ENCODE assay signal across 8 mouse cellular contexts in genomic region chr7:139949893-139950282, GRCm38 (mm10). TPM values are rescaled to one million over a fixed set of nuclear protein-coding genes. Genes with fewer than 3 reads are reported as not detected.
DNase-seq lines count a peak whose midpoint lies in the region; ATAC-seq lines count a peak whose summit lies in the region.

No protein-coding gene starts in this region.

- H3K4me3 ChIP-seq in forebrain, embryonic 11.5 days (ENCODE audit: low read depth, low read length), result peak overlapping the region; percentile 35
- peak overlapping the region; percentile 60 for H3K4me3 ChIP-seq in hindbrain, embryonic 10.5 days
- H3K4me3 ChIP-seq in midbrain, embryonic 15.5 days, result peak overlapping the region; percentile 36

- peak; percentile 69 for ATAC-seq in forebrain, embryonic 11.5 days (replicated peaks; ENCODE audit: low FRiP score)
- 0 out of 2 replicates have a peak, but pooled peaks have one; percentile 48 for ATAC-seq in midbrain, embryonic 15.5 days (replicated peaks)

- H3K9me3 ChIP-seq in forebrain, embryonic 11.5 days (ENCODE audit: control insufficient read depth, low read length), result no peaks in the 10 kb centered on the region
- no peaks in the 10 kb centered on the region for H3K9me3 ChIP-seq in hindbrain, embryonic 10.5 days
- H3K9me3 ChIP-seq in midbrain, embryonic 15.5 days, result no peaks in the 10 kb centered on the region

- H3K4me2 ChIP-seq in forebrain, embryonic 11.5 days (ENCODE audit: low read depth, low read length, severe bottlenecking), result peak overlapping the region; percentile 73
- H3K4me2 ChIP-seq in midbrain, embryonic 15.5 days, result peak overlapping the region; percentile 74

- peaks cover 46% of the 10 kb centered on the region for H3K27me3 ChIP-seq in forebrain, embryonic 11.5 days (ENCODE audit: control insufficient read depth, insufficient read depth, low read length)
- H3K27me3 ChIP-seq in hindbrain, embryonic 10.5 days (ENCODE audit: insufficient read depth, poor library complexity, severe bottlenecking), result peaks cover 77% of the 10 kb centered on the region
- peaks cover 52% of the 10 kb centered on the region for H3K27me3 ChIP-seq in midbrain, embryonic 15.5 days (replicated peaks)

- peak overlapping the region; percentile 37; the same call in 1 of the 2 replicates for H3K9ac ChIP-seq in forebrain, embryonic 11.5 days (ENCODE audit: low read length)
- H3K9ac ChIP-seq in midbrain, embryonic 15.5 days, result no peak overlapping the region

- H3K4me1 ChIP-seq in forebrain, embryonic 11.5 days (replicated peaks; ENCODE audit: control insufficient read depth, insufficient read depth, low read length), result peaks cover 13% of the 10 kb centered on the region; the same call in 1 of the 2 replicates
- H3K4me1 ChIP-seq in hindbrain, embryonic 10.5 days (replicated peaks), result peaks cover 29% of the 10 kb centered on the region
- peaks cover 14% of the 10 kb centered on the region for H3K4me1 ChIP-seq in midbrain, embryonic 15.5 days

- WGBS in forebrain, embryonic 11.5 days, result under 1% methylated on average over 15 of the region's 15 CpGs
- under 1% methylated on average over 15 of the region's 15 CpGs for WGBS in hindbrain, embryonic 10.5 days
- WGBS in midbrain, embryonic 15.5 days, result 2% methylated on average over 15 of the region's 15 CpGs

- no peak overlapping the region for H3K27ac ChIP-seq in forebrain, embryonic 11.5 days (ENCODE audit: low read depth, low read length)
- H3K27ac ChIP-seq in hindbrain, embryonic 10.5 days, result peak overlapping the region; percentile 69
- H3K27ac ChIP-seq in midbrain, embryonic 15.5 days, result no peak overlapping the region

- DNase-seq in A20 (ENCODE audit: low read depth, low spot score) (peak; percentile 82), MEL-GATA-1-ER (ENCODE audit: extremely low read depth, low read depth) (peak; percentile 46), liver (peak; percentile 49)
- peak; percentile 73 for DNase-seq in forebrain, embryonic 11.5 days (ENCODE audit: low spot score)
- peak; percentile 70 for DNase-seq in hindbrain, embryonic 10.5 days (ENCODE audit: low spot score)
- DNase-seq in thymus, postnatal 4 days, result peak; percentile 47
- DNase-seq in right cerebral cortex, postnatal 36 days (ENCODE audit: low spot score in 2 of 2), result no peak

- H3K36me3 ChIP-seq in forebrain, embryonic 11.5 days (ENCODE audit: control insufficient read depth, insufficient read depth, low read length), result no peaks in the 10 kb centered on the region
- no peaks in the 10 kb centered on the region for H3K36me3 ChIP-seq in hindbrain, embryonic 10.5 days
- no peaks in the 10 kb centered on the region for H3K36me3 ChIP-seq in midbrain, embryonic 15.5 days (replicated peaks)

RNA-seq across cellular contexts. Expression of gene Utf1, which starts 6.3 kb away (rescaled TPM):
- polyA plus RNA-seq in forebrain, embryonic 11.5 days (2014; fragmentation: Nextera tagmentation; extraction: Ambion mirVana), result not detected in 2 replicates
- not detected in 2 replicates for polyA plus RNA-seq in hindbrain, embryonic 10.5 days (2016; fragmentation: Nextera tagmentation; extraction: Ambion mirVana)
- polyA plus RNA-seq in midbrain, embryonic 15.5 days (2015; fragmentation: Nextera tagmentation; extraction: Ambion mirVana), result not detected in 2 replicates

RNA-seq across cellular contexts. Expression of gene 6430531B16Rik, which starts 28.7 kb away (rescaled TPM):
- 0.35 and 0.77 TPM in 2 replicates for polyA plus RNA-seq in forebrain, embryonic 11.5 days (2014; fragmentation: Nextera tagmentation; extraction: Ambion mirVana)
- polyA plus RNA-seq in hindbrain, embryonic 10.5 days (2016; fragmentation: Nextera tagmentation; extraction: Ambion mirVana), result 1.0 and 1.1 TPM in 2 replicates
- polyA plus RNA-seq in midbrain, embryonic 15.5 days (2015; fragmentation: Nextera tagmentation; extraction: Ambion mirVana), result 0.83 and 1.3 TPM in 2 replicates

RNA-seq across cellular contexts. Expression of gene Adam8, which starts 42.5 kb away (rescaled TPM):
- 3.0 and 3.6 TPM in 2 replicates for polyA plus RNA-seq in forebrain, embryonic 11.5 days (2014; fragmentation: Nextera tagmentation; extraction: Ambion mirVana)
- polyA plus RNA-seq in hindbrain, embryonic 10.5 days (2016; fragmentation: Nextera tagmentation; extraction: Ambion mirVana), result 2.4 and 4.1 TPM in 2 replicates
- 4.5 TPM in 2 replicates for polyA plus RNA-seq in midbrain, embryonic 15.5 days (2015; fragmentation: Nextera tagmentation; extraction: Ambion mirVana)

RNA-seq across cellular contexts. Expression of gene Kndc1, which starts 55.4 kb away (rescaled TPM):
- 0.44 and 0.59 TPM in 2 replicates for polyA plus RNA-seq in forebrain, embryonic 11.5 days (2014; fragmentation: Nextera tagmentation; extraction: Ambion mirVana)
- 0.58 and 1.0 TPM in 2 replicates for polyA plus RNA-seq in hindbrain, embryonic 10.5 days (2016; fragmentation: Nextera tagmentation; extraction: Ambion mirVana)
- 20.2 and 22.4 TPM in 2 replicates for polyA plus RNA-seq in midbrain, embryonic 15.5 days (2015; fragmentation: Nextera tagmentation; extraction: Ambion mirVana)

Comparison
In these comparisons a context has a peak if more than half of its experiments do, and no peak if none do; other contexts are left out.
1. DNase-seq: peak in A20 (single experiment), MEL-GATA-1-ER (single experiment), forebrain, embryonic 11.5 days (single experiment), hindbrain, embryonic 10.5 days (single experiment), liver (single experiment) and thymus, postnatal 4 days (single experiment); none in right cerebral cortex, postnatal 36 days (0 of 2).
2. Peak in every context shown above with its lines, with median percentiles within 50 percentile points of each other: H3K4me3 ChIP-seq.